Mouse (Mus musculus): ENCODE data around the gene Spata2. TPM values are rescaled to one million over a fixed set of nuclear protein-coding genes. Genes with fewer than 3 reads are reported as not detected.

Spata2 gene
- polyA plus RNA-seq, 1 experiment from 2014 or later, result 19.6 TPM

- no peak overlapping the region; the same call in 1 of the 2 replicates for H3K27ac ChIP-seq (replicated peaks)
- H3K36me3 ChIP-seq (replicated peaks), result peaks cover 91% of the 10 kb centered on the region
- no peak overlapping the region for H3K4me3 ChIP-seq
- no peak for DNase-seq (ENCODE audit: low spot score)
- no peaks in the 10 kb centered on the region for H3K27me3 ChIP-seq (replicated peaks; ENCODE audit: low read depth, poor library complexity, severe bottlenecking)
- 90% methylated on average over 21 of the region's 21 CpGs for WGBS
- no peaks in the 10 kb centered on the region for H3K9me3 ChIP-seq
- no peaks in the 10 kb centered on the region for H3K4me1 ChIP-seq
Measured at GRCm38 (mm10) chr2:167449331-167450275, 43.1 kb downstream of the Spata2 start.

- no peak for DNase-seq (ENCODE audit: low spot score)
- Histone ChIP-seq H3K27me3 (replicated peaks; ENCODE audit: low read depth, poor library complexity, severe bottlenecking) (no peaks in the 10 kb centered on the region), H3K9me3 (no peaks in the 10 kb centered on the region), H3K4me1 (no peaks in the 10 kb centered on the region), H3K27ac (replicated peaks) (no peak overlapping the region), H3K36me3 (replicated peaks) (peaks cover 90% of the 10 kb centered on the region), H3K4me3 (no peak overlapping the region)
- 88% methylated on average over 8 of the region's 8 CpGs for WGBS
Measured at GRCm38 (mm10) chr2:167447629-167448028, 45.1 kb downstream of the Spata2 start.

- Histone ChIP-seq H3K4me1 (no peaks in the 10 kb centered on the region), H3K4me3 (no peak overlapping the region), H3K27me3 (replicated peaks; ENCODE audit: low read depth, poor library complexity, severe bottlenecking) (no peaks in the 10 kb centered on the region), H3K36me3 (replicated peaks) (peaks cover 92% of the 10 kb centered on the region), H3K9me3 (no peaks in the 10 kb centered on the region), H3K27ac (replicated peaks) (no peak overlapping the region)
- no peak for DNase-seq (ENCODE audit: low spot score)
- WGBS, result 93% methylated on average over 7 of the region's 7 CpGs
Measured at GRCm38 (mm10) chr2:167447207-167447606, 45.5 kb downstream of the Spata2 start.

GRCm38 (mm10) chr2:167445911-167446780 is 46.5 kb downstream of the Spata2 start:
- 85% methylated on average over 20 of the region's 20 CpGs for WGBS
- Histone ChIP-seq H3K9me3 (no peaks in the 10 kb centered on the region), H3K36me3 (replicated peaks) (peaks cover 95% of the 10 kb centered on the region), H3K4me1 (no peaks in the 10 kb centered on the region), H3K27me3 (replicated peaks; ENCODE audit: low read depth, poor library complexity, severe bottlenecking) (no peaks in the 10 kb centered on the region), H3K27ac (replicated peaks) (no peak overlapping the region), H3K4me3 (no peak overlapping the region)
- no peak for DNase-seq (ENCODE audit: low spot score)

- no peak for DNase-seq (ENCODE audit: low spot score)
- Histone ChIP-seq H3K9me3 (no peaks in the 10 kb centered on the region), H3K27ac (replicated peaks) (no peak overlapping the region), H3K36me3 (replicated peaks) (peaks cover 95% of the 10 kb centered on the region), H3K4me3 (no peak overlapping the region), H3K27me3 (replicated peaks; ENCODE audit: low read depth, poor library complexity, severe bottlenecking) (no peaks in the 10 kb centered on the region), H3K4me1 (no peaks in the 10 kb centered on the region)
- WGBS, result 89% methylated on average over 4 of the region's 4 CpGs
Measured at GRCm38 (mm10) chr2:167443411-167444193, 49.1 kb downstream of the Spata2 start.

- H3K9me3 ChIP-seq, result no peaks in the 10 kb centered on the region
- no peaks in the 10 kb centered on the region for H3K4me1 ChIP-seq
- H3K27ac ChIP-seq (replicated peaks), result no peak overlapping the region
- no peaks in the 10 kb centered on the region for H3K27me3 ChIP-seq (replicated peaks; ENCODE audit: low read depth, poor library complexity, severe bottlenecking)
- H3K4me3 ChIP-seq, result no peak overlapping the region
- WGBS, result 95% methylated on average over 3 of the region's 3 CpGs
- H3K36me3 ChIP-seq (replicated peaks), result peaks cover 97% of the 10 kb centered on the region
- no peak for DNase-seq (ENCODE audit: low spot score)
Measured at GRCm38 (mm10) chr2:167439422-167439821, 53.3 kb downstream of the Spata2 start.

GRCm38 (mm10) chr2:167436371-167436770 is 56.3 kb downstream of the Spata2 start:
- H3K9me3 ChIP-seq, result no peaks in the 10 kb centered on the region
- H3K27ac ChIP-seq (replicated peaks), result no peak overlapping the region
- no peaks in the 10 kb centered on the region for H3K4me1 ChIP-seq
- H3K4me3 ChIP-seq, result no peak overlapping the region
- no peak for DNase-seq (ENCODE audit: low spot score)
- no peaks in the 10 kb centered on the region for H3K27me3 ChIP-seq (replicated peaks; ENCODE audit: low read depth, poor library complexity, severe bottlenecking)
- H3K36me3 ChIP-seq (replicated peaks), result peaks cover 93% of the 10 kb centered on the region
- WGBS, result 92% methylated on average over 5 of the region's 5 CpGs

GRCm38 (mm10) chr2:167435631-167436030 is 57.1 kb downstream of the Spata2 start:
- WGBS, result 97% methylated on average over 2 of the region's 2 CpGs
- peaks cover 92% of the 10 kb centered on the region for H3K36me3 ChIP-seq (replicated peaks)

GRCm38 (mm10) chr2:167434570-167434969 is 58.1 kb downstream of the Spata2 start:
- no peak overlapping the region for H3K4me3 ChIP-seq
- H3K27me3 ChIP-seq (replicated peaks; ENCODE audit: low read depth, poor library complexity, severe bottlenecking), result no peaks in the 10 kb centered on the region
- H3K27ac ChIP-seq (replicated peaks), result no peak overlapping the region
- peaks cover 89% of the 10 kb centered on the region for H3K36me3 ChIP-seq (replicated peaks)
- DNase-seq (ENCODE audit: low spot score), result no peak
- WGBS, result 92% methylated on average over 6 of the region's 6 CpGs
- no peaks in the 10 kb centered on the region for H3K9me3 ChIP-seq
- no peaks in the 10 kb centered on the region for H3K4me1 ChIP-seq

More at GRCm38 (mm10) chr2:167435631-167436030, 57.1 kb downstream of the Spata2 start:
- Histone ChIP-seq H3K4me3 (no peak overlapping the region), H3K27me3 (replicated peaks; ENCODE audit: low read depth, poor library complexity, severe bottlenecking) (no peaks in the 10 kb centered on the region), H3K9me3 (no peaks in the 10 kb centered on the region), H3K4me1 (no peaks in the 10 kb centered on the region), H3K27ac (replicated peaks) (no peak overlapping the region)
- DNase-seq (ENCODE audit: low spot score), result no peak

- DNase-seq (ENCODE audit: low spot score), result no peak
- Histone ChIP-seq H3K4me1 (no peaks in the 10 kb centered on the region), H3K36me3 (replicated peaks) (peaks cover 89% of the 10 kb centered on the region), H3K27me3 (replicated peaks; ENCODE audit: low read depth, poor library complexity, severe bottlenecking) (no peaks in the 10 kb centered on the region), H3K9me3 (no peaks in the 10 kb centered on the region), H3K4me3 (no peak overlapping the region), H3K27ac (replicated peaks) (peak overlapping the region; percentile 48; the same call in 1 of the 2 replicates)
- WGBS, result 69% methylated on average over 7 of the region's 7 CpGs
Measured at GRCm38 (mm10) chr2:167431418-167431776, 61.3 kb downstream of the Spata2 start.
